Mouse (Mus musculus) large intestine, adult 2 months (tissue): Measurements from ENCODE around the gene Tnnc1. TPM values are rescaled to one million over a fixed set of nuclear protein-coding genes. Genes with fewer than 3 reads are reported as not detected.

ENCODE experiments used
- DNase-seq: peaks from one replicate; pipeline ENCODE4 v3.0.0-alpha.2; 2012; ENCODE audit warnings: low read depth, low spot score
- WGBS: fragments of 180-500 bp; shearing (Covaris S2); methylation state at CpG from one replicate; pipeline ENCODE4 v1.1.7; 2018; 5-methylcytosine and 5-hydroxymethylcytosine counted together
- polyA plus RNA-seq: library from polyadenylated mRNA; depleted of rRNA; stranded (reverse); fragments of >200 nt; gene quantifications from 2 replicates; pipeline ENCODE4 v1.2.3, GENCODE M21; 2012; rRNA removed

Gene Tnnc1
- polyA plus RNA-seq, 1 experiment = 0.42 TPM

DNA sequence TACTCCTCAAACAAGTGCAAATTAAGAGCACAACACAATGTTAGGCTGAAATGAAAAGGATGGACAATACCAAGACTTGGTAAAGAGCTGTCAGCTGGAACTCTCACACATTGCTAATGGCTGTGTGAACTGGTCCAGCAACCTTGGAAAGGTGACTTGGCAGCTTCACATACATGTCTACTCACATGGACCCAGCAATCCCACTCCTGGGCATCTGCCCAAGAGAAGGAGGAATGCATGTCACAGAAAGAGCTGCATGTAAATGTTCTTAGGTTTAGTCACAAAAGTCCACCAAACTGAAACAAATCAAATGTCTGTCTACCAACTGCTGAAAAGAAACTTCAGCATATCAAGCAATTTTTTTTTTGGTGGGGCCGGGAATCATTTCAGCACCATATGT lies 37.8 kb downstream of the Tnnc1 start:
- no peak for DNase-seq
- WGBS = 89% methylated on average over 1 of the region's 1 CpGs

DNA sequence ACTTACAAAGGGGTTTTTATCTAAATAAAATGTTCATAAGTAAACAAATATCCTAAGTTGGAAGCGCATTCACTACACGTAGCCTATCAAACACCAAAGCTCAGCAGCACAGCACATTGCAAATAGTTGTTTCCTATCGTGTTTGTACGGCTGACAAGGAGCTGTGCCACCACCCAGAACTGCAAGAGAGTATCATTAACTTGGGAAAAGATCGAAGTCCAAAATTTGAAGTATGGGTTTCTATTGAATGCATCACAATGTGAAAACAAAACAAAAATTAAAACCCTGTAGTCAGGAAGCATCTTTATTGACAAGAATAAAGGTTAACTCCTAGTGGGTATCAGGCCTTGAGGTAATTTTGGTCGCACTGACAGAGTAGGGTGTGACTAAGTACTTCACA lies 40.3 kb downstream of the Tnnc1 start:
- 42% methylated on average over 6 of the region's 6 CpGs for WGBS
- DNase-seq = no peak

DNA sequence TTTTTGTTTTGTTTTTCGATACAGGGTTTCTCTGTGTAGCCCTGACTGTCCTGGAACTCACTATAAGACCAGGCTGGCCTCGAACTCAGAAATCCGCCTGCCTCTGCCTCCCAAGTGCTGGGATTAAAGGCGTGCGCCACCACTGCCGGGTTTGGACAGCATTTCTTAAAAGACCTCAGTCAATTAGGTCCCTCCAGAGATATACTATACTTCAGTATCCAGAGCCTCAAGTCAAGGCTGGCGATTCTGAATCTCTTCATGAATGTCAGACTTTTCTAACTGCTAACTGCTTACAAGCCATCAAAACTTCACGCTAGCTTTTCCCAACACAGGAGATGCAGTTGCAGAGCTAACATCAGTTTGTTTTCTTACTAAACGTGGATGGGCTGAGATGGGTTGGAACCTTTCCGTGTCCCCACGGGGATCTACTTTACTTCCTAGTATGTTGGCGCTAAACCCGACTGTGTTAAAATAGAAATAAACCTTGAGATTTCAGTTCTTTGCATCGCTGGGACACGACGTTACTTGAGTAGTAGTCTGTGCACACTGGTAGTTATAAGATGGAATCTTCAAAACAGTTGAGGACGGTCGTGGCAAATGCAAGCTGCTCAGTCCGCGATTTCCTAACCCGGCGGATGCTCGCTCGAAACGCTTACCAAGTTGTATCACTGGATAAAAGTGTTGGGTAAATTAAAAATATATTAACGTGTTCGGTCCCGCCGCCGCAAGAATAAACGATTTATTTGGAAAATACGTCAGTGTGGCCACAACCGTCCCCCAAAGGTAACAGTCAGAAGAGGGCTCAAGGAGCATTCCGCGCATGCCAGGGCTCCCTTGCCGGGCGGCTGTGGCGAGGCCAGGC lies 42.3 kb downstream of the Tnnc1 start:
- 12% methylated on average over 38 of the region's 38 CpGs for WGBS
- no peak for DNase-seq

DNA sequence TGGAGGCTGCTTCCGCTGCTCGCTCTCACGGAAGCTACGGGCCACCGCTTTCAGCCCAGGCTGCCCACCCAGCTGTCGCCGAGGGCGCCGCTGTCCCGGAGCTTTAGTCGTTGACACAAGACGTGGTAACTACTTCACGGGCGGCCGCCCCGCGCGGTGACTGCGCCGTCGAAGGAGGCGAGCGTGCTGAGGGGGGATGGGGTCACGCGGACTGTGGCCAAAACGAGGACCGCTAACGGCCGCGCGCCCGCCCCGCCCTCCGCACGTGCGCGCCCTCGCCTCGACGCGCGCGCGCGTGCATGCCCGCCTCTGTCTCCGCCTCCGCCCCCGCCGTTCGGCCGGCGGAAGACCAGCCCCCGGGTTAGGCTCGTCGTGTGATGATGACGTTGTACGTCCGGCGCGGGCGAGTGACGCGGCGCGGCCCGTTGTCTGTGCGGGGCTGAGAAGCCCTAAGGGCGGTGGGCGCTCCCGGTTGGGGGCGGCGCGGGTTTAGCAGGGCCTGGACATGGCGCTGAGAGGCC lies 43.0 kb downstream of the Tnnc1 start, which contains the start of the genes Phf7 and Bap1:
Gene Phf7, minus strand, starts transcription at position 234 of the 521 bp plus-strand sequence.
Gene Bap1, plus strand, starts transcription at position 367 of the 521 bp plus-strand sequence.
- DNase-seq = no peak
- WGBS = under 1% methylated on average over 75 of the region's 75 CpGs

DNA sequence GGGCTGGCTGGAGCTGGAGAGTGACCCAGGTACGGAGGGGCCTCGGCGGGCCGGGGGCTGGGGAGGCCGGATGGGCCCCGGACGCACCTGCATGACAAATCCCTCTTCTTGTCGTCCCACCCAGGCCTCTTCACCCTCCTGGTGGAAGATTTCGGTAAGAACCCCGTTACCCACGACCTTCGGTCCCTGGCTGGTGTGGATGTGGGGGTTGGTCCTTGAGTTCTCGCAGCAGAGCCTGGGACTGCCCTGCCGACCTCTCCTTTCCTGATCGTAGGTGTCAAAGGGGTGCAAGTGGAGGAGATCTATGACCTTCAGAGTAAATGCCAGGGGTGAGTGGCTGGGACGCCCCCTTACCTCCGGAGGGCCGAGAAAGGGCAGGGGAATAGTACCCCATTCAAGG lies 43.5 kb downstream of the Tnnc1 start:
- 2% methylated on average over 18 of the region's 18 CpGs for WGBS
- no peak for DNase-seq

DNA sequence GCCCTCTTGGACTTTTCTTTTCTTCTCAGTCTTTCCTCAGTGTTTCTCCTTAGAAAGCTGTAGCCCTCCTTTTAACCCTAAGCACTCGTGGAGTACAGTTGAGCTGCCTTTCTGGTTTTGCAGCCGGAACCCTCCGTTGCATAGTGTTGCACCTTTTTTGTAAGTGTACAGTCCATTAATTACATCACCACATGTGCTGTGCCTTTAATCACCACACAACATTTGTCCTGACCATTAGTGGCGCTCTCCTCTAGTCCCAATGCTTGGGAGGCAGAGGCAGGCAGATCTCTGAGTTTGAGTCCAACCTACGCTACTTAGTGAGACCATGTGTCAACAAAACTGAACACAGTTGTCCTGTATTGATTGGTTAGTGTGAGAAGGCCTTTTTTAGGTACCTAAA lies 44.0 kb downstream of the Tnnc1 start:
- DNase-seq = no peak
- WGBS = 76% methylated on average over 5 of the region's 5 CpGs

DNA sequence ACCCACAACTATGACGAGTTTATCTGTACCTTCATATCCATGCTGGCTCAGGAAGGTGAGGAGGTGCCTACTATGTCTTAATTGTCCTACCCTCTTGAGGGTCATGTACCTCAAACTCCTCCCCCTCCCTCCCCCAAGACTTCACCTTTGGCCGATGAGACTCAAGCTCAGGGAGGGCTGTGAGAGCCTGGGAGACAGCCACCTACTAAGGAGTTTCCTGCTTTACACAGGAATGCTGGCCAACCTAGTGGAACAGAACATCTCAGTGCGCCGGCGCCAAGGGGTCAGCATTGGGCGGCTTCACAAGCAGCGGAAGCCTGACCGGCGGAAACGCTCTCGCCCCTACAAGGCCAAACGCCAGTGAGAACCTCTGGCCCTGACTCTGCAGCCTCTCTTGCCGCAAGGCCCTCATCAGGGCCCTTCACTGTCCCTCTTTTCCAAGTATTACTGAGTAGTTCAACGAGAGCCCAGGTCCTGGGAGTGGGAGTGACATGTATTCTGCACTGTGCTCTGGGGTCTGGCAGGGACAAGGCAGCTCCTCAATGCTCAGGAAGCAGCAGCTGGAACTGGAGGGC lies 50.5 kb downstream of the Tnnc1 start:
- 93% methylated on average over 14 of the region's 14 CpGs for WGBS
- no peak for DNase-seq

DNA sequence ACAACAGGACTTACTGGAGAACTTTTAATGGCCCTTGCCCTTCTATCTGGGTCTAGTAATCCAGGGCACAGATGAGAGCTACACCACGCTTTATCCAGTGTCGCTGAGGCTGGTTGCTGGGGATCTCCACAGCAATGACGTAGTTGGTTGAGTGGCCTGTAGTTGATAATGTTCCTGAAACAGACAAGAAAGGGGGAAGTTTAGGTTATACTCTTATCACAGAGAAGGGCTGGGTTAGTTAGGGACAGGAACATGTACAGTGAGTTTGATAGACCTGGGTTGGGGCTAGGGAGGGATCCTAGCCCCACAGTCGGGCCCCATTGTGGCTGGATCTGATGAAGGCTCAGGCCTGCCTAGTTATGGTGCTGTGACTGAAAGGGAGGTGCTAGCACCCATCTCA lies 52.3 kb downstream of the Tnnc1 start:
- WGBS = 97% methylated on average over 4 of the region's 4 CpGs

DNA sequence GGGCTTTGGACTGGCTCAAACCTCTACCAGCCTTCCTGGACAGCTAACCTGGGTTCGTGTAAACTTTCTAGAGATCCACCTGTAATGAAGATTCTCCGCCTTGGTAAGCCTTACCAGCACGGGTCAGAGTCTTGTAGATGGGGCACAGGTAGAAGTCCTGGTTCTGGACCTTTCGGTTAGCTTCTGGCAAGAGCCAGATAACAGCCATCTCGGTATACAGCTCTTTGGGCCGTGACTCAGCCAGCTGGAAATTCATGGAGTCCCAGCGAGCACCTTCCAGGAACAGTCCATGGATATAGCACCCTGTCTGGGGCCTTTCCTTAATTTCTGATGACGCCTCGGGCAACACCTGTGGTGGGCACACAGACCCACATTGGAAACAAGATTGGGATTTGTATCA lies 52.8 kb downstream of the Tnnc1 start:
- DNase-seq = no peak
- 87% methylated on average over 9 of the region's 9 CpGs for WGBS

More for the DNA sequence above, 52.3 kb downstream of the Tnnc1 start:
- no peak for DNase-seq

Other genes starting within 250 kb of the Tnnc1 start
- gene Glt8d1, start 206.9 kb upstream of the Tnnc1 start, polyA plus RNA-seq = 9.9 and 10.1 TPM in 2 replicates
- 206 TPM in 2 replicates for gene Spcs1, start 206.6 kb upstream of the Tnnc1 start, polyA plus RNA-seq
- gene Pbrm1, start 189.2 kb upstream of the Tnnc1 start, polyA plus RNA-seq = 6.0 and 9.7 TPM in 2 replicates
- gene Gnl3, start 189.2 kb upstream of the Tnnc1 start, polyA plus RNA-seq = 20.7 and 21.0 TPM in 2 replicates
- gene Smim4, start 79.4 kb upstream of the Tnnc1 start, polyA plus RNA-seq = 25.4 and 30.4 TPM in 2 replicates
- 9.5 and 9.8 TPM in 2 replicates for gene Nt5dc2, start 77.3 kb upstream of the Tnnc1 start, polyA plus RNA-seq
- gene Stab1, start 39.7 kb upstream of the Tnnc1 start, polyA plus RNA-seq = 39.2 and 72.8 TPM in 2 replicates
- gene Nisch, start 8.6 kb downstream of the Tnnc1 start, polyA plus RNA-seq = 119 and 164 TPM in 2 replicates
- gene Sema3g, start 9.5 kb downstream of the Tnnc1 start, polyA plus RNA-seq = 1.3 and 1.8 TPM in 2 replicates
- gene Phf7, start 43.0 kb downstream of the Tnnc1 start, polyA plus RNA-seq = 4.0 and 4.6 TPM in 2 replicates
- gene Bap1, start 43.1 kb downstream of the Tnnc1 start, polyA plus RNA-seq = 32.6 and 44.7 TPM in 2 replicates
- gene Dnah1, start 115.6 kb downstream of the Tnnc1 start, polyA plus RNA-seq = 0.10 and 0.11 TPM in 2 replicates
- 8.8 and 12.1 TPM in 2 replicates for gene Capn7, start 128.3 kb downstream of the Tnnc1 start, polyA plus RNA-seq
- gene Sh3bp5, start 227.8 kb downstream of the Tnnc1 start, polyA plus RNA-seq = 4.6 and 7.5 TPM in 2 replicates